Mouse (Mus musculus) adrenal gland, adult 8-10 months (tissue): ENCODE results near the gene Ngf. TPM values are rescaled to one million over a fixed set of nuclear protein-coding genes. Genes with fewer than 3 reads are reported as not detected.
A peak's percentile ranks its signal among the peaks of the same experiment; 100 is the strongest.

Experiments
- DNase-seq: peaks from one replicate; pipeline ENCODE4 v3.0.0; 2022
- total RNA-seq, 4 experiments: library from RNA; stranded (reverse); gene quantifications; 2 replicates each; pipeline ENCODE4 v1.2.4; 2022

Ngf gene
- total RNA-seq, 4 experiments from 2014 or later, result 1.6 to 4.2 (median 3.5) TPM

GRCm38 (mm10) chr3:102507666-102508260 is 38.0 kb downstream of the Ngf start:
- DNase-seq, result no peak

GRCm38 (mm10) chr3:102508455-102508854 is 38.7 kb downstream of the Ngf start:
- DNase-seq, result peak; percentile 14

- DNase-seq, result no peak
Measured at GRCm38 (mm10) chr3:102509601-102510000, 39.9 kb downstream of the Ngf start.

- DNase-seq, result no peak
Measured at GRCm38 (mm10) chr3:102516937-102517336, 47.2 kb downstream of the Ngf start.

GRCm38 (mm10) chr3:102521061-102521460 is 51.3 kb downstream of the Ngf start:
- DNase-seq, result no peak

- DNase-seq, result no peak
Measured at GRCm38 (mm10) chr3:102523711-102524110, 54.0 kb downstream of the Ngf start.

- DNase-seq, result no peak
Measured at GRCm38 (mm10) chr3:102524951-102525350, 55.2 kb downstream of the Ngf start.

- DNase-seq, result no peak
Measured at GRCm38 (mm10) chr3:102525856-102526255, 56.1 kb downstream of the Ngf start.

- peak; percentile 9 for DNase-seq
Measured at GRCm38 (mm10) chr3:102526481-102526880, 56.8 kb downstream of the Ngf start.

- no peak for DNase-seq
Measured at GRCm38 (mm10) chr3:102534744-102535143, 65.0 kb downstream of the Ngf start.

GRCm38 (mm10) chr3:102543646-102544045 is 73.9 kb downstream of the Ngf start:
- DNase-seq, result no peak

- DNase-seq, result no peak
Measured at GRCm38 (mm10) chr3:102547536-102547935, 77.8 kb downstream of the Ngf start.

GRCm38 (mm10) chr3:102553935-102554670 is 84.4 kb downstream of the Ngf start:
- DNase-seq, result no peak

- no peak for DNase-seq
Measured at GRCm38 (mm10) chr3:102556108-102556507, 86.4 kb downstream of the Ngf start.

GRCm38 (mm10) chr3:102556645-102557044 is 86.9 kb downstream of the Ngf start:
- no peak for DNase-seq
